Mouse (Mus musculus): Measurements from ENCODE around the gene Dclk2.

Gene Dclk2

GRCm38 (mm10) chr3:86759383-86759782, 161.3 kb downstream of the Dclk2 start:
- no peak for DNase-seq (ENCODE audit: low read depth, low spot score)
- H3K36me3 ChIP-seq (ENCODE audit: control insufficient read depth, insufficient read depth, low read length, poor library complexity, severe bottlenecking): no peaks in the 10 kb centered on the region; the same call in 1 of the 2 replicates
- H3K27me3 ChIP-seq (ENCODE audit: control insufficient read depth, insufficient read depth, low read length, poor library complexity, severe bottlenecking): no peaks in the 10 kb centered on the region

- Histone ChIP-seq H3K27me3 (ENCODE audit: control insufficient read depth, insufficient read depth, low read length, poor library complexity, severe bottlenecking) (no peaks in the 10 kb centered on the region), H3K36me3 (ENCODE audit: control insufficient read depth, insufficient read depth, low read length, poor library complexity, severe bottlenecking) (no peaks in the 10 kb centered on the region; the same call in 1 of the 2 replicates)
- DNase-seq (ENCODE audit: low read depth, low spot score): no peak
Observed at GRCm38 (mm10) chr3:86758727-86759126, 161.9 kb downstream of the Dclk2 start.

GRCm38 (mm10) chr3:86756548-86756947, 164.1 kb downstream of the Dclk2 start:
- no peak for DNase-seq (ENCODE audit: low read depth, low spot score)
- Histone ChIP-seq H3K27me3 (ENCODE audit: control insufficient read depth, insufficient read depth, low read length, poor library complexity, severe bottlenecking) (no peaks in the 10 kb centered on the region), H3K36me3 (ENCODE audit: control insufficient read depth, insufficient read depth, low read length, poor library complexity, severe bottlenecking) (no peaks in the 10 kb centered on the region)

GRCm38 (mm10) chr3:86754595-86755557, 165.8 kb downstream of the Dclk2 start:
- no peak for DNase-seq (ENCODE audit: low read depth, low spot score)
- no peaks in the 10 kb centered on the region for H3K36me3 ChIP-seq (ENCODE audit: control insufficient read depth, insufficient read depth, low read length, poor library complexity, severe bottlenecking)

GRCm38 (mm10) chr3:86754178-86754577, 166.5 kb downstream of the Dclk2 start:
- DNase-seq (ENCODE audit: low read depth, low spot score): no peak
- no peaks in the 10 kb centered on the region for H3K36me3 ChIP-seq (ENCODE audit: control insufficient read depth, insufficient read depth, low read length, poor library complexity, severe bottlenecking)

More at GRCm38 (mm10) chr3:86754595-86755557, 165.8 kb downstream of the Dclk2 start:
- H3K27me3 ChIP-seq (ENCODE audit: control insufficient read depth, insufficient read depth, low read length, poor library complexity, severe bottlenecking): no peaks in the 10 kb centered on the region

GRCm38 (mm10) chr3:86750652-86751051, 170.0 kb downstream of the Dclk2 start:
- Histone ChIP-seq H3K27me3 (ENCODE audit: control insufficient read depth, insufficient read depth, low read length, poor library complexity, severe bottlenecking) (no peaks in the 10 kb centered on the region), H3K36me3 (ENCODE audit: control insufficient read depth, insufficient read depth, low read length, poor library complexity, severe bottlenecking) (no peaks in the 10 kb centered on the region)
- DNase-seq (ENCODE audit: low read depth, low spot score): no peak

More at GRCm38 (mm10) chr3:86754178-86754577, 166.5 kb downstream of the Dclk2 start:
- no peaks in the 10 kb centered on the region for H3K27me3 ChIP-seq (ENCODE audit: control insufficient read depth, insufficient read depth, low read length, poor library complexity, severe bottlenecking)

GRCm38 (mm10) chr3:86745769-86746512, 174.7 kb downstream of the Dclk2 start:
- Histone ChIP-seq H3K36me3 (ENCODE audit: control insufficient read depth, insufficient read depth, low read length, poor library complexity, severe bottlenecking) (no peaks in the 10 kb centered on the region), H3K27me3 (ENCODE audit: control insufficient read depth, insufficient read depth, low read length, poor library complexity, severe bottlenecking) (no peaks in the 10 kb centered on the region)
- DNase-seq (ENCODE audit: low read depth, low spot score): no peak

GRCm38 (mm10) chr3:86745348-86745747, 175.3 kb downstream of the Dclk2 start:
- Histone ChIP-seq H3K36me3 (ENCODE audit: control insufficient read depth, insufficient read depth, low read length, poor library complexity, severe bottlenecking) (no peaks in the 10 kb centered on the region), H3K27me3 (ENCODE audit: control insufficient read depth, insufficient read depth, low read length, poor library complexity, severe bottlenecking) (no peaks in the 10 kb centered on the region)
- no peak for DNase-seq (ENCODE audit: low read depth, low spot score)

- Histone ChIP-seq H3K27me3 (ENCODE audit: control insufficient read depth, insufficient read depth, low read length, poor library complexity, severe bottlenecking) (no peaks in the 10 kb centered on the region; the same call in 1 of the 2 replicates), H3K36me3 (ENCODE audit: control insufficient read depth, insufficient read depth, low read length, poor library complexity, severe bottlenecking) (peaks cover 5% of the 10 kb centered on the region; the same call in 1 of the 2 replicates)
- DNase-seq (ENCODE audit: low read depth, low spot score): no peak
Observed at GRCm38 (mm10) chr3:86739745-86740144, 180.9 kb downstream of the Dclk2 start.

GRCm38 (mm10) chr3:86738831-86739230, 181.8 kb downstream of the Dclk2 start:
- Histone ChIP-seq H3K36me3 (ENCODE audit: control insufficient read depth, insufficient read depth, low read length, poor library complexity, severe bottlenecking) (peaks cover 5% of the 10 kb centered on the region; the same call in 1 of the 2 replicates), H3K27me3 (ENCODE audit: control insufficient read depth, insufficient read depth, low read length, poor library complexity, severe bottlenecking) (no peaks in the 10 kb centered on the region; the same call in 1 of the 2 replicates)
- DNase-seq (ENCODE audit: low read depth, low spot score): no peak
